15 mouse cellular contexts compared by ENCODE assay signal in the genomic region with DNA sequence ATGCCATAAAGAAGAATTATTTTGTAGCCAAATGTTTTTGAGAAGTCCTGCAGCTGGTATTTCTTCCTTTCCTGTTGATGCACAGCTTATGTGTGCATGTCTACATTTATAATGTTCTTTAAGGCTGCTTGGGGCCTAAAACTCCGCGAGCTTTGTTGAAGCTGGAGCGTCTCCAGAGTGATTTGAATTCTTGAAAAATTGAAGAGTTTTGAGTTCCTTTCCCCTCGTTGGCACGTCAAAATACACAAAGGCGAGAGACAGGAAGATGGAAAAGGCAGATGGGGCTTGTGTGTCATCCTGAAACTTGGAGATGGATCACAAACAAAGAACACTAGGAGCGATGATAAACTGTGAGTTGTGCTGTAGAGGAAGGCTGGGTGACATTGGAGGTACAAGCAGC.
"Had no signal": no experiment of that assay in that cellular context is flagged by ENCODE, and none has a peak within 500 bp of the region (broad histone marks: within the 10 kb centered on the region; RNA-seq: fewer than 3 reads in every experiment).

No protein-coding gene starts in this region.

- H3K4me1 ChIP-seq: midbrain, embryonic 10.5 days; midbrain, embryonic 12.5 days; neural tube, embryonic 12.5 days; stomach, embryonic 15.5 days had no signal

- H3K9ac ChIP-seq: lung, embryonic 14.5 days; midbrain, embryonic 12.5 days; neural tube, embryonic 12.5 days; stomach, embryonic 15.5 days had no signal

- H3K4me3 ChIP-seq: midbrain, embryonic 10.5 days; midbrain, embryonic 12.5 days; neural tube, embryonic 12.5 days; stomach, embryonic 15.5 days had no signal

- H3K9me3 ChIP-seq: midbrain, embryonic 10.5 days; midbrain, embryonic 12.5 days; neural tube, embryonic 12.5 days; stomach, embryonic 15.5 days had no signal

- H3K27me3 ChIP-seq: midbrain, embryonic 12.5 days; neural tube, embryonic 12.5 days; stomach, embryonic 15.5 days had no signal

- H3K4me2 ChIP-seq: lung, embryonic 14.5 days; midbrain, embryonic 12.5 days; neural tube, embryonic 12.5 days; stomach, embryonic 15.5 days had no signal

- H3K27ac ChIP-seq: midbrain, embryonic 10.5 days; midbrain, embryonic 12.5 days; neural tube, embryonic 12.5 days; stomach, embryonic 15.5 days; stomach, postnatal 0 days had no signal

- DNase-seq: lung, adult 18-20 months; lung, embryonic 14.5 days; lung, postnatal 10 days; lung, postnatal 4 days; midbrain, embryonic 14.5 days; right cerebral cortex, postnatal 14 days; thymus, adult 2 months; thymus, postnatal 25 days; thymus, postnatal 4 days had no signal

- H3K36me3 ChIP-seq: midbrain, embryonic 10.5 days; midbrain, embryonic 12.5 days; neural tube, embryonic 12.5 days; stomach, embryonic 15.5 days had no signal

- ATAC-seq: midbrain, embryonic 16.5 days had no signal
